Comparison of ENCODE assay signal across 19 mouse cellular contexts in the genomic region with DNA sequence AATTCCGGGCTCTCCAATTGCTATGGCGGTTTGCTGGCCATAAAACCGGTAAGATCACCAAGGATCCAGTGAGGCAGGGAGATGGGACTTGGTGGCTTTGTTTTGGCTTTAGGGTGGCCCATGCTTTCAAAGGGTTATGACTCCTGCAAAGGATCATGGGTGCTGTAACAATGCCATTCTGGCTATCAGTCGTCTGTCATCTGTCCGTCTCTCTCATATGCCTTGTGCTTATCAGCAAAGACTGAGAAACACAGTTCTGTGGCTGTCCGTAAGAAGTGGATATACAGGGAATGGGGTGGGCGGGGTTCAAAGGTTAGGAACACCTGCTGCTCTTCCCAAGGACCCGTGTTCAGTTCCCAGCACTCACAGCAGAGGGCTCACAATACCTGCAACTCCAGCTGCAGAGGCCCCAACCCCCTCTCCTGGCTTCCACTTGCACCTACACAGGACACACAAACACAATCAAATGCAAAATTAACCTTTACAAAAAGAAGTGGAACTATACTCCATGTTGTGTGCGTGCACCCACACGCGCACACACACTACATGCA.
A peak's percentile ranks its signal among the peaks of the same experiment; 100 is the strongest.
DNase-seq lines count a peak whose midpoint lies in the region; ATAC-seq and TF ChIP-seq lines count a peak whose summit lies in the region.
"Had no signal": no experiment of that assay in that cellular context is flagged by ENCODE, and none has a peak within 500 bp of the region (broad histone marks: within the 10 kb centered on the region; RNA-seq: fewer than 3 reads in every experiment).

No protein-coding gene starts in this region.

- peak; percentile 74; the same call in 1 of the 2 replicates for ATAC-seq in liver, embryonic 14.5 days (ENCODE audit: insufficient read depth)
- ATAC-seq in megakaryocyte-erythroid progenitor cell, adult 5-6 weeks (replicated peaks; ENCODE audit: low FRiP score, low TSS enrichment, poor library complexity, severe bottlenecking): peak; percentile 70
- no peak for ATAC-seq in forebrain, embryonic 15.5 days (replicated peaks)
- ATAC-seq: forebrain, postnatal 0 days; hindbrain, postnatal 0 days had no signal

- no peak overlapping the region for H3K4me3 ChIP-seq in ES-E14 (ENCODE audit: insufficient read depth in 1 of 2, low read depth in 1 of 2, low read length in 2 of 2, poor library complexity in 1 of 2, severe bottlenecking in 1 of 2)
- H3K4me3 ChIP-seq in liver, embryonic 14.5 days (ENCODE audit: insufficient read depth in 1 of 2, low read depth in 2 of 2, low read length in 2 of 2): no peak overlapping the region
- H3K4me3 ChIP-seq in forebrain, embryonic 15.5 days: no peak overlapping the region
- H3K4me3 ChIP-seq: embryonic facial prominence, embryonic 12.5 days; heart, adult 2 months; heart, embryonic 15.5 days; hindbrain, embryonic 13.5 days had no signal

- no peak overlapping the region for H3K4me2 ChIP-seq in liver, embryonic 14.5 days (ENCODE audit: low read depth)
- no peak overlapping the region for H3K4me2 ChIP-seq in forebrain, embryonic 15.5 days (replicated peaks)
- H3K4me2 ChIP-seq: embryonic facial prominence, embryonic 12.5 days; heart, embryonic 11.5 days; heart, embryonic 15.5 days; hindbrain, embryonic 13.5 days had no signal

- no peak overlapping the region for H3K9ac ChIP-seq in ES-E14 (ENCODE audit: insufficient read depth, low read depth, low read length, poor library complexity, severe bottlenecking)
- H3K9ac ChIP-seq in liver, embryonic 14.5 days (replicated peaks): no peak overlapping the region
- H3K9ac ChIP-seq in forebrain, embryonic 15.5 days (replicated peaks): no peak overlapping the region
- H3K9ac ChIP-seq: embryonic facial prominence, embryonic 12.5 days; forebrain, postnatal 0 days; heart, embryonic 15.5 days; hindbrain, embryonic 13.5 days had no signal

- no peak for TF ChIP-seq CTCF in liver, embryonic 14.5 days (IDR thresholded peaks at IDR 0.05; ENCODE audit: low read depth)

- no peaks in the 10 kb centered on the region for H3K9me3 ChIP-seq in ES-E14 (ENCODE audit: control insufficient read depth, insufficient read depth, low read depth, low read length)
- no peaks in the 10 kb centered on the region for H3K9me3 ChIP-seq in liver, embryonic 14.5 days (ENCODE audit: control insufficient read depth, low read length)
- no peaks in the 10 kb centered on the region for H3K9me3 ChIP-seq in forebrain, embryonic 15.5 days
- H3K9me3 ChIP-seq: heart, embryonic 15.5 days; hindbrain, embryonic 13.5 days had no signal

- in situ Hi-C loops in ES-E14 (cut with MboI; ENCODE audit: low sequenced_read_pairs in 2 of 2, unreplicated experiment in 2 of 2): no loop called here

- peak; percentile 60; the same call in 1 of the 2 replicates for TF ChIP-seq EP300 in liver, embryonic 14.5 days (IDR thresholded peaks at IDR 0.05; ENCODE audit: low read depth)

- DNase-seq in ES-E14 (ENCODE audit: low read depth, low spot score): no peak
- DNase-seq in c-Kit-positive CD71-positive TER-119-negative erythroid progenitor cells, embryonic 14.5 days (ENCODE audit: low read depth): peak; percentile 11
- DNase-seq in liver, embryonic 14.5 days (ENCODE audit: low read depth in 3 of 3, low spot score in 3 of 3): peak in 1 of 3 experiments; percentile 17
- DNase-seq in Muller cell, postnatal 12 days (ENCODE audit: inconsistent ontology term): no peak
- no peak for DNase-seq in left cerebral cortex, postnatal 25 days (ENCODE audit: low spot score in 2 of 2)
- DNase-seq: cerebellum, adult 11-12 months; cerebellum, adult 9-10 months; cerebellum, postnatal 25 days; forebrain, postnatal 0 days; gastrocnemius, postnatal 14 days; heart, adult 2 months; heart, postnatal 14 days had no signal

- peak overlapping the region; percentile 13; the same call in 1 of the 2 replicates for H3K27ac ChIP-seq in ES-E14 (ENCODE audit: insufficient read depth, low read depth, low read length, poor library complexity, severe bottlenecking)
- H3K27ac ChIP-seq in liver, embryonic 14.5 days: no peak overlapping the region
- H3K27ac ChIP-seq in forebrain, embryonic 15.5 days (replicated peaks): no peak overlapping the region
- H3K27ac ChIP-seq: embryonic facial prominence, embryonic 12.5 days; heart, adult 2 months; heart, embryonic 15.5 days; hindbrain, embryonic 13.5 days; hindbrain, postnatal 0 days had no signal

- H3K27me3 ChIP-seq in liver, embryonic 14.5 days (ENCODE audit: control insufficient read depth, insufficient read depth, low read length): no peaks in the 10 kb centered on the region
- H3K27me3 ChIP-seq in forebrain, embryonic 15.5 days: no peaks in the 10 kb centered on the region
- H3K27me3 ChIP-seq: embryonic facial prominence, embryonic 12.5 days; heart, embryonic 15.5 days; hindbrain, embryonic 13.5 days had no signal

- WGBS in liver, embryonic 14.5 days (ENCODE audit: insufficient replicate concordance): 64% methylated on average over 11 of the region's 11 CpGs
- 94% methylated on average over 11 of the region's 11 CpGs for WGBS in forebrain, embryonic 15.5 days

- H3K4me1 ChIP-seq in ES-E14 (ENCODE audit: control insufficient read depth in 2 of 2, insufficient read depth in 2 of 2, low read length in 2 of 2, poor library complexity in 1 of 2): peaks cover 0 to 19% of the 10 kb centered on the region in 2 experiments; a peak in 3 of 4 replicates
- H3K4me1 ChIP-seq in liver, embryonic 14.5 days (replicated peaks; ENCODE audit: control insufficient read depth in 2 of 2, insufficient read depth in 2 of 2, low read length in 1 of 2): peaks cover 0 to 9% of the 10 kb centered on the region in 2 experiments; a peak in 2 of 4 replicates
- no peaks in the 10 kb centered on the region for H3K4me1 ChIP-seq in forebrain, embryonic 15.5 days
- H3K4me1 ChIP-seq: embryonic facial prominence, embryonic 12.5 days; heart, embryonic 15.5 days; hindbrain, embryonic 13.5 days had no signal

- intact Hi-C loops in left cerebral cortex, postnatal 25 days (cut with DNase I): no loop called here

- H3K36me3 ChIP-seq in ES-E14 (ENCODE audit: control insufficient read depth, insufficient read depth, low read length, poor library complexity, severe bottlenecking): no peaks in the 10 kb centered on the region
- H3K36me3 ChIP-seq in liver, embryonic 14.5 days (replicated peaks; ENCODE audit: control insufficient read depth, insufficient read depth, low read depth): no peaks in the 10 kb centered on the region
- H3K36me3 ChIP-seq in forebrain, embryonic 15.5 days: no peaks in the 10 kb centered on the region
- H3K36me3 ChIP-seq: embryonic facial prominence, embryonic 12.5 days; heart, embryonic 15.5 days; hindbrain, embryonic 13.5 days had no signal

TF ChIP-seq in ES-E14, 5 proteins besides CTCF, POLR2A, EP300 and RAD21:
- TF ChIP-seq ZNF384 (IDR thresholded peaks at IDR 0.05; ENCODE audit: low read depth, low read length) (no peak), ZC3H11A (IDR thresholded peaks at IDR 0.05; ENCODE audit: borderline replicate concordance, low read depth, low read length) (no peak), HCFC1 (IDR thresholded peaks at IDR 0.05; ENCODE audit: borderline replicate concordance, insufficient read depth, low read length) (no peak), MAFK (IDR thresholded peaks at IDR 0.05; ENCODE audit: insufficient read depth, low read depth, low read length) (no peak), CHD2 (IDR thresholded peaks at IDR 0.05; ENCODE audit: low read depth, low read length) (no peak)
TF ChIP-seq in ES-E14: peak in this region for 0.
